Mouse (Mus musculus) gastrocnemius, postnatal 36 days (tissue): Measurements from ENCODE around the gene Ptchd1. TPM values are rescaled to one million over a fixed set of nuclear protein-coding genes. Genes with fewer than 3 reads are reported as not detected.

Source experiments
- total RNA-seq, 2 experiments: library from RNA; stranded (reverse); gene quantifications; 2 replicates each; pipeline ENCODE4 v1.2.3; 2021

The Ptchd1 gene
- total RNA-seq, 2 experiments from 2014 or later: not detected

Other genes starting within 250 kb of the Ptchd1 start
- gene Gm15155, start 927 bp upstream of the Ptchd1 start, total RNA-seq: not detected